Mouse (Mus musculus) G1E (cell line): ENCODE data around the gene Ppm1m.

Experiments used
- CTCF ChIP-seq: IDR thresholded peaks from 2 replicates; pipeline ENCODE4 v1.5.1; 2012; ENCODE audit warnings: low read depth, low read length, inconsistent platforms, mixed read lengths
- GATA1 ChIP-seq: IDR thresholded peaks from 2 replicates; pipeline ENCODE4 v1.6.1; 2012; ENCODE audit warnings: borderline replicate concordance, low read length, inconsistent platforms, mixed read lengths
- POLR2AphosphoS5 ChIP-seq: IDR thresholded peaks from 2 replicates; pipeline ENCODE4 v1.6.1; 2012; ENCODE audit warnings: low read depth, low read length, inconsistent platforms; ENCODE audit not compliant: insufficient replicate concordance
- TAL1 ChIP-seq: conservative IDR thresholded peaks from 2 replicates; pipeline ENCODE4 v1.6.1; 2012; ENCODE audit warnings: low read depth, low read length, inconsistent platforms, mixed read lengths

- no peak for TF ChIP-seq GATA1
- TF ChIP-seq CTCF = no peak
- no peak for TF ChIP-seq TAL1
- TF ChIP-seq POLR2AphosphoS5 = no peak
Observed at GRCm38 (mm10) chr9:106176769-106177168, 22.8 kb downstream of the Ppm1m start.
